Mouse (Mus musculus) testis, postnatal 14 days (tissue): ENCODE measurements at regions not wholly inside any gene's neighbourhood (a gene's known extent, or its start where the extent isn't known, plus 50 kb on each side); places are given as distances from the start of the nearest gene placed in this dataset.

ENCODE experiments used
- DNase-seq: peaks from one replicate; pipeline ENCODE4 v3.0.0; 2021; ENCODE audit warnings: low spot score

DNA sequence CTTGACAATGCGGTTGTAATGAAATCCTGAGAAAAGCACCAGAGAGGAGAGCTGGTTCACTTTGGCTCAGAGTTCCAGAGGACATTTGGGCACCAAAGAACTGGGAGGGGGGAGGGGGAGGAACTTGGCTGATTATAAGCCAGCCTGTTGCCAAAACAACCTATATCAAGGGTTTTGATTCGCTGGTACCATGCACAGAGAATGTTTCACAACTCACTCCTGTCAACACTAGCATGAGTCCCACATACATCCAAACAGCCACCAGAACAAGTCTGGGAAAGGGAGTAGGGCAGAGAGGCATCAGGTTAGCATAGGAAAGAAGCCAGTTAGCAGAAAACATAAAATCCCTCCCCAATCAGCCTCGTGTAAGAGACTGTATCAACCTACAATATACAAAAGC lies 479.3 kb upstream of the Hs6st1 start:
- DNase-seq, result no peak

DNA sequence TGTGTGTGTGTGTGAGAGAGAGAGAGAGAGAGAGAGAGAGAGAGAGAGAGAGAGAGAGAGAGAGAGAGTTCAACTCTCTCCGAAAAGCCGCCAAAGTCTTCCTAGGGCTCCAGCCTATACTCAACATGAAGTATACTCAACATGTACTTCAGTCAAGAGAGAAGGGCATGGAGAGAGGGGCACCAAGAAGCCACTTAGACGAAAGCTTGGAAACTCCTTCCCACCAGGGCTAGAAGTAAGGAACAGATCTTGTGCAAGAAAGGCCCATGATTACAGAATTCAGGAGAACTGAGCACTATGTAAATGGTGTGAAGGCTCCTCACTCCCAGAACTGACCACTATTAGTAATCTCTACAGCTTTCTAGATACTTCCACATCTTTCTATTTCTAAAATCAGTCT lies 467.4 kb upstream of the Hs6st1 start:
- no peak for DNase-seq

DNA sequence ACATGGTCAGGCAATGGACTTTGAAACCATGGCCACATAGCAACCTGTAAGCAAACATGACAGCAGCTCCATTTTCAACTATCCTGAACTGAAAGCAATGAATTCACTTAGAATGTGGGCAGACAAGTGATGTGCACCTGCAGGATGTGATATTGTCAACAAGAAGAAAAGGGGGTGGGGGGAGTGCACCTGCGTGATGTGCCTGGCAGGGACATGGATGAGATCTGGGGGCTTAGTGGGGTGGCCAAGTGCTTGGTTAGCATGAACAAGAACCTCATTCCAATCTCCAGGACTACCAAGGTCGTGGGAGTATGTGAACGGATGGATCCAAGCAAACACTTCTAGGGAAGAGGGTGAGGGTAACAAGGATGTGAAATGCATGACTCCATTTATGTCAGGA lies 453.1 kb upstream of the Hs6st1 start:
- DNase-seq, result no peak

DNA sequence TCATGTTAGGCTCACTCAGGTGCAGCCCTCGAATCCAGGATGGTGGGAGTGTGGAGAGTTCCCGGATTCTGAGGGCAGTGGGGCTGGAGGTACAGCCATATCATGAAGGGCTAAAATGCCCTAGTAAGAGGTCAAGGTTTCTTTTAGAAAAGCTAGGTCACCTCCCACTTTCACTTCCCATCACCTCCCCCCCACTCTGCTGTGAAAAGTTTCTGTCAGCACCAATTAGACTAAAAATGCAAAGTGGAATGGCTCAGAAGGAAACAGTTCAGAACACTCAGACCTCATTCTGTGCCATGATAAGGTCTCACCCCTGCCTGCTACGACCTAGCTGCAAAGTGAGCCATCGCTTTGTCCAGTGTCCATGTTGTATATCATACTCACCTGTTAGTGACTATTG lies 448.7 kb upstream of the Hs6st1 start:
- no peak for DNase-seq

DNA sequence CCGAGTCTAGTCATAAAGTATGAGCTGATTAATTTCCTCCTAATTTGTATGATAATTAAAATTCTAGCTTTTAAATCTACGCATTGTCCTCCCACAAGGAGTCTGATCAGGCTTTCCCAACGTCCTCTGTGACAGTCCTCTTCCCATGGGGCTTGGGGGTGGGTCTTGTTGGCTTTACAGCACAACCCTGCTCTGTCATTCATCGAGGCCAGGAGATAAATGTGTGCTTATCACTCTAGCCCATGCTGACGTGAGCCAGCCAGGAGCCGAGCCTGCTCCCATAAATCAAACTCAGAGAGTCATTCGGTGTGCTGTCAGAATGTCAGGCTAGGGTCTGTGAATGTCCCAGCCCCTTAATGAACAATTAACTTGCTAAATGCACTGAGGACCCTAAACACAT lies 425.6 kb upstream of the Hs6st1 start:
- no peak for DNase-seq

DNA sequence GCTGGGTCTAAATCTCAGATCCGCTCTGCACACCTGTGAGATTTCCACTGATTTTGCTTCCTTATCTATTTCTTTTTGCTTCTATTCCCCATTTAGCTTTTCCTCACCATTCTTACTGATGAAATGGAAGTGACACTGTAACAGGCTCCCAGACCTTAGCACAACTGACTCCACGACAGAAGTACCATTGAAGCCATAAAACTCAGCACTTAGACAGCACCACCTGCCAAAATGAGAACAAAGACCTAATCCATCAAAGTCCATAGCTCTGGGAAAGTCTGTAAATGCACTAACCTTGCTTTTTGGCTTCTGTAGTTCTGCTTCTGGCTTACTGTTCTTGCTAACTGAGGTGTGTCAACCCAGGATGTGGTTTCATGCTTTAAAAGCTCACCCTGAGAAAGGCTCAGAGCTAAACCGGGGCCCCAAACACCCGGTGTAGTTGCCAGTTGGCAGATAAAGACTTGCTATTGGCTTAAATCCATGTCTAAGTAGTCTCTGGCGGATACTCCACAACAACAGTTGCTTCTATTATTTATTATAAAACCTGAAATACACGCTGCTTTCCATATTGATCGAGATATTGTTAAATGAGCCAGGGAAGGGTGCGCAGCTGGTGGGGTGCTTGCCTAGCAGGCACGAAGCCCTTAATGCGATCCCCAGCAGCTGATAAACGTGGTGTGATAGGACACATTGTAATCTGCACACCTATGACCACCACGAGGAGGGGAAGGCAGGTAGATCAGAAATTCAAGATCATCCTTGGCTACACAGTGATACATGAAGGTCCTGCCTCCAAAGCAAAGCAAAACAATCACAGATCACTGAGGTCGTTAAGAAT lies 414.9 kb upstream of the Hs6st1 start:
- no peak for DNase-seq

DNA sequence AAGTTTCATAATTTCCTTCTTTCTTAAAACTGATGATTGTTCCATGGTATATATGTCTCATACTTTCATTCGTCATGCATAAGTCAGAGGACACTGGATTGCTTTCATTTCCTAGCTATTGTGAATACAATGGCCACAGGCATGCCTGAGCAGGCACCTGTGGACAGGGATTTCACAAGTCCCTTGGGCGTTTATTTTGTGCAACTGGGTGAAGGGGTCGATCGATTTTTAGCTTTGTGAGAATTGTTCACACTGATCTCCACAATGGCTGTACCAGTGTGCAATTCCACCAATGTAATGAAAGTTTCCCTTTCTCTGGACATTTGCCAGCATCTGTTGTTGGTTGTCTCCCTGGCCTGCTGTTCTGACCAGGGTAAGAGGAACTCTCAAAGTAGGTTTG lies 405.2 kb upstream of the Hs6st1 start:
- DNase-seq, result no peak

DNA sequence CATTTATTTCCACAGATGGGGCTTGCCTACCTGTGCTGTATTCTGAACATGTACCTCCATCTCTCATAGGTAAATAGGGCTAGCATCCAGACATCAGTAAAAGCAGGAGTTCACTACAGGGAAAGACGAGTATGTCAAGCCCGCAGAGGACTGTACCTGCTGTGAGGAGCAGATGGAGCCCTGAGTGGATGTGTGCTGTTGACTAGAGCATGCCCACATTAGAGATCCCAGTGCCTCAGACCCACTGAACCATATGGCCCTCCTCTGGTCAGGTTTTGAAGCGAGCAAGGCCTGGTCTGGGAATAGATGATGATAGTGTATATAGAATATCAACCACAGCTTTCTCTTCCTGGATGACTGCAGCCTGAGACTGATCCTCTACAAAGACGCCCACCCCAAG lies 394.7 kb upstream of the Hs6st1 start:
- no peak for DNase-seq

DNA sequence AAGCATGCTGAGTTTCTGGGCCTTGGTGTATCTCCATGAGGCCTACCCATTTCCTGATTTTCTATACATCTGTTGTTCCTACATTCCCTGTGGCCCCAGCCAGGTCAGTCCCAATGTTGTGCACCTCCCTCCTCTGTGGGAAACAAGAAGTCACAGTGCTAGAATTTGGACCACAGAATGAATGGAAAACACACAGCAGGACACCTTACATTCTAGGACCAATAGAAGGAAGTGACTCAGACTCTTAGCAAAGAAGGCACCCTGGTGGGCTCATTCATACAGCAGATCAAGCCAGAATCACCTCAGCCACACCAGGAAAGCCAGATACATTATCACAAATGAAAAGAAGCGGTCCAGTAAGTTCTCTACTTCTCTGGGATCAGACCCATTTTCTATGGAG lies 394.2 kb upstream of the Hs6st1 start:
- no peak for DNase-seq

DNA sequence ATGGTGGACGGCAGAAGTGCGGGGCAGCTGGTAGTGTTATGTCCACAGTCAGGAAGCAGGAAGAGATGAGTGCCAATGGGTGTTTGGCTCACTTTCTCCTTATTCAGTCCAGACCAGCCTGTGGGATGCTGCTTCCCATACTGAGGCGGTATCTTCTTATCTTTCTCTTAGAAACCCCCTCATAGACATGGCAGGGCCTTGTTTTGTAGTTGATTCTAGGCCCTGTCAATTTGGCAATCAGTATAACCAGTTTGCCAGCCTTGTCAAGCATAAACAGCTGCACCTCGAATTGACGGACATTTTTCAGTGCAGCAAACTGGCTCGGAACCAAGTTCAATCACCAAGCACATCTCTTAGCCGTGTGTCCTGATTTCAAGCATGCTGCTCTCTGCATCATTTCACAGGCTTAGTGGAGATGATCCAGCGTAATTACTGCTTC lies 385.7 kb upstream of the Hs6st1 start:
- DNase-seq, result no peak

DNA sequence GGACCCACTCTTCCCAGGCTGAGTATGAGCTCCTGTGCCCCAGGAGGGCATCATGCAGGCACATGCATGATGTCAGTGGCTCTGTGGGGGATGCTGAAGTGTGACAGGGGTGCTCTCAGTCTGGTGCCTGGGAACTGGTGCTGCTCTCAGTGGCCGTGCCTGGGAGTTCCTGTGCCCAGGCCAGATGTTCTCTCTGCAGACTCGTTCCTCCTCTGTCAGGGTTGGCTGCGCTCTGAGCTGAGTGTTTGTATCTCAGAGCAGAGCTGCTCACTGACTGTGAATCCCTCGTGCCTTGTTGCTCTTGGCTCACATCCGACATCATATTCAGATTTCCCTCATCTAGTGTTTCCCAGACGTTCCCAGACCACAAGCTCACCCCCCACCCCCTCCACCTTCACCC lies 382.5 kb upstream of the Hs6st1 start:
- DNase-seq, result no peak

DNA sequence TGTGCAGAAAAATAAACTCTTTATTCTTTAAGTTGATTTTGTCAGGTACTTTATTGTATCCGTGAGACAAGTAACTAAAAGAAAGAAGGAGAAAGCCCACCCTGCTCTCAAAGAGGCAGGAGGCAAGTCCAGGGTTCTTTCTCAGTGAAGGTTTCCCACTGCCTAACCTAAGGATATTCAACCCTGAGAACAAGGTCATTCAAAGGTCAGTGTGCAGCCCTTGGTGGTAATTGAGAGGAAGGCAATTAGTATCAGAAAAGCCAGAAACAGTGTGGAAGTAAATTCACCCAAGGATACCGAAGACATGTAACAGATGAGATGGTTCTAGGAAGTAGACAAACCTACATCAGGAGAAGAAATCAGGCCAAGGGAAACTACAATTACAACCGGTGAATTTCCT lies 373.9 kb upstream of the Hs6st1 start:
- DNase-seq, result no peak

DNA sequence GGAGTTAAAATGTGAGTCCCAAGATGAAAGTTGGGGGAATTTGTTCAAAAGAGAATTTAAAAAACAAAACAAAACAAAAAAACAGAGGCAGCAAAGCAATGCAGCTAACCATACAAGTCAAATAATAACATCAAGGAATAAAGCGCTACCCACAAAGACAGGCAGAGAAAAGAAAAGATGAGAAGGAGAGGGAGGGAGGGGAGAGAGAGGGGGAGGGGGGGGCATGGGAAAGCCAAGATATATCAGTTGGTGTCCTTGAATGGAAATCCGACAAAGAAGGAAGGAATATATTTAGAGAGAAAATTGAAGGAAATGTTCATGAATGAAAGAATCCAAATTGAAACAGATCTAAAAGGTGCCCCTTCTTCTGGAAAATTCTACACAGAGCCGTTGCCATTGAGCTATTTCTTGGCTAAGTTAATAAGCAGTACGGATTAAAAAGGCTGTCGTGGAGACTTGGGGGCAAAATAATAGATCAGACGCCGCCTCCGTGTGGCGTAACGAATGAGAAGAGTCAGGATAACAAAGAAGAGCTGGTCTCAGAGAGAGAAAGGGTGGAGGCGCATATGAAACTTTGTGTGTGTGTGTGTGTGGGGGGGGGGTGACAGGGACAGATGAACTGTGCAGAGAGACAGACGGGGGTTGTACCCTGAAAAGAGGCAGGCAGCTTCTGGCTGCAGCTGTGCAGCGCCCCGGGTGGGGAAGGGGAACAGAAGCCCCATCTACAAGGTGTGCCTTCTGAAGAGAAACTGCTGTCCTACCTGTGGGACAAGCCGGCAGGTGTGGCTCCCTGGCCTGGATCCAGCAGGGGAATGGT lies 373.2 kb upstream of the Hs6st1 start:
- DNase-seq, result no peak

DNA sequence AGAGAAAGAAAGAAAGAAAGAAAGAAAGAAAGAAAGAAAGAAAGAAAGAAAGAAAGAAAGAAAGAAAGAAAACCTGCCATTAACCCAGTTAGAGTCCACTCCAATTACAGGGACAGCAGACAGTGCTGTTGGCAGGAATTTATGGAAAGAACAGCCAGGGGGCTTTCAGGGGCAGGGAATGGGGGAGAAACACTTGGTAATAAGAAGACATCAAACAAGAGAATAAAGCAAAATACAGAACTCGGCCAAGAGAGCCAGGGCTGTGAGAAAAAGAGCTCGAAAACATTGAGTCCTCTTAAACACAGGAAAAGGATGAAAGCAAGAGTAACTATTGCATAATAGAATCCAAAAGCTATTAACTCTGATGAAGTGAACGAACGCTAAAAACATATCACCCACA lies 371.0 kb upstream of the Hs6st1 start:
- no peak for DNase-seq

DNA sequence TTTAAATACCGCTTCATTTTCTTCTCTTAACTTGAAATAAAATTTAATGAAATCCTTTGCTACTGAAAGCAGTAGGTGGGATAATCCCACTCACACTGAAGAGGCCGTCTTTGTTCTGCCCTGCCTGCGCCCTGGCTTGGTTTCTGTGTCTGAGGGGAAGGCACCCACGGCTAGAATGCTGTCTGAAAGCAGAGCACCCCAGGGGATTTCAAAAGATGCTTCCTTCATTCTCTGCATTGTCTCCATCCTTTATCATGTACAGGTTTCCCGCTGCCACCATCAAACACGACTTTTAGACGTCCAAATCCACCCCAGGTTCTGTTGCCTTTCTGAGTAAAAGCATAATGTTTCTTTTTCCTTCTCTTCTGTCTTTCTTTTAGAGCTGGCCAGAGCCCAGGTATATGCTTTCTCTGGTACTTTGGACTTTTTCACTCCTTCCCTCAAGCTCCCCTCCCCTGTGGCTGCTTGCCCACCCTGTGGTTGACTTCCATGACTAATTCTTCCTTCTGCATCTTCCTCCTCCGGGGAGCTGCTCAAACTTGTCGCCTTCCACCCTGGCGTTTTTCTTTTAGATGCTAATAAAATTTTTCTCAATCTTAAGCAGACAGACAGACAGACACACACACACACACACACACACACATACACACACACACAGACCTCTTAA lies 370.2 kb upstream of the Hs6st1 start:
- no peak for DNase-seq

DNA sequence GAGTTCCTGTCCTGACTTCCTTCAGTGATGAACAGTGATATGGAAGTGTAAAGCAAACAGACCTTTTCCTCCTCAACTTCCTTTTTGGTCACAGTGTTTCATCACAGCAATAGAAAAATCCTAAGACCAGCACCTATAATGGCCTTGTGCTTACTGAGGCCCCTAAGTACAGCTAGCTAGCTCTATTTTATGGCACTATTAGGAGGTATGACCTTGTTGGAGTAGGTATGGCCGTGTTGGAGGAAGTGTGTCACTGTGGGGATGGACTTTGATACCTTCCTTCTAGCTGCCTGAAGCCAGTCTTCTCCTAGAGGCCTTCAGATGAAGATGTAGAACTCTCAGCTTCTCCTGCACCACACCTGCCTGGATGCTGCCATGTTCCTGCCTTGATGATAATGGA lies 365.6 kb upstream of the Hs6st1 start:
- DNase-seq, result no peak

DNA sequence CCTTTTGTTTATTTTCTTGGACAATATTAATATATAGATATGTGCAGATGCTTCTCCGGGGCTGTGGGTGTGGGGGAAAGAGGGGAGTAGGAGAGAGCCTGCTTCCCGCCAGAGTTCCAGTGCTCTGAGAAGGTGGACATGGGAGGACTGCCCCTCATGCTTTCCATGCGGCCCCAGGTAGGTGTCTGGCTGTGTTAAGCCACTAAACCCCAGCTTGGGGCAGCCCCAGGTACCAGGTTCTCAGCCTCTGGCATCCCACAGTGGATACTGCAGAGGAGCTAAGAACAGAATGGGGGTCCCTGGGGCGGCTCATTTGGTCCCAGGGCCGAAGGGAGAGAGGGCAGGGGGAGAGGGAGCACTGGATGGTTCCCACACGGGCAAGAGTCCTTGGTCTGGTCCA lies 361.9 kb upstream of the Hs6st1 start:
- DNase-seq, result no peak

DNA sequence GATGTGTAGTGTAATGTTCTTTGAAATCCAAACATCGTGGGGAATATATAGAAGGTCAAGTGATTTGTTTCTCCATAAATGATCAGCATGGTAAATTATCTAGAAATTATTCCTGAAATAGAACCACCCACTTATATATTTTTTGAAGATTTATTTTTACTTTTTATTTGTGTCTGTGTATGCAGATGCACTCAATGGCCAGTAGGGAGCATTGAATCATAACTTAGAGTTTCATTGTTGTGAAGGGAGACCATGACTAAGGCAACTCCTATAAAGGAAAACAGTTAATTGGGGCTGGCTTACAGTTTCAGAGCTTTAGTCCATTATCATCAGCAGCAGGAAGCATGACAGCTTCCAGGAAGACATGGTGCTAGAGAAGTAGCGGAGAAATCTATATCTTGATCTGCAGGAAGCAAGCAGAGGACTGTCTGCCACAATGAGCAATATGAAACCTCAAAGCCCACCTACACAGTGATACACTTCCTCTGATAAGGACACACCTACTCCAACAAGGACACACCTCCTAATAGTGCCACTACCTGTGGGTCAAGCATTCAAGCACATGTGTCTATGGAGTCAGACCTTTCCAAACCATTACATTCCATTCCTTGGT lies 359.9 kb upstream of the Hs6st1 start:
- no peak for DNase-seq

DNA sequence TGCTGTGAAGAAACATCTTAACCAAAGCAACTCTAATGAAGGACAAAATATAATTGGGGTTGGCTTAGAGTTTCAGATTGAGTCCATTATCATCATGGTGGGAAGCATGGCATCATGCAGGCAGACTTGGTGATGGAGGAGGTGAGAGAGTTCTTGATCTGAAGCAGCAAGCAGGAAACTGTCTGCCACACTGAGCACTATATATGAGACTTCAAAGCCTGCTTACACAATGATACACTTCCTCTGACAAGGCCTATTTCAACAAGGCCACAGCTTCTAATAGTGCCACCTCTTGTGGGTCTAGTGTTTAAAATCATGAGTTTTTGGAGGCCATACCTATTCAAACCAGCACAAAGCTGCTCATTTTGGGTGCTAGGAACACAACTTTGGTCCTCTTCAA lies 359.0 kb upstream of the Hs6st1 start:
- no peak for DNase-seq

DNA sequence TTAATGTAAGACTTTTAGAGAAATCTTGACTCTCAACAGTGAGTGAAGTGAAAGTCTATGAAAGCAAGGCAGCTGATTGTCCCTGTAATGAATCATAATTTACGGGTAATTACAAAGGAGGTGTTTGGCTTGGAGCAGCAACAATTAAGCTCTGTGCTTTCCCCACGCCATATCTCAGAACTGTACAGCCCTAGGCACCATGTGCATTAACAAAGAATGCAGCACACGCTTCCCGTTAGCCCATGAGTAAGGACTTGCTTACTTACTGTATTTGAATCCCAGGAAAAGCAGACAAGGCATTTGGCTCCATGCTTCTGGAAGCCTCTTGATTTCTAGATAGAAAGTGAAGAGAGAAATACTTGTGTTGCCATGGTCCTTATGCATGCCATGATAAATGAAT lies 354.2 kb upstream of the Hs6st1 start:
- DNase-seq, result no peak

DNA sequence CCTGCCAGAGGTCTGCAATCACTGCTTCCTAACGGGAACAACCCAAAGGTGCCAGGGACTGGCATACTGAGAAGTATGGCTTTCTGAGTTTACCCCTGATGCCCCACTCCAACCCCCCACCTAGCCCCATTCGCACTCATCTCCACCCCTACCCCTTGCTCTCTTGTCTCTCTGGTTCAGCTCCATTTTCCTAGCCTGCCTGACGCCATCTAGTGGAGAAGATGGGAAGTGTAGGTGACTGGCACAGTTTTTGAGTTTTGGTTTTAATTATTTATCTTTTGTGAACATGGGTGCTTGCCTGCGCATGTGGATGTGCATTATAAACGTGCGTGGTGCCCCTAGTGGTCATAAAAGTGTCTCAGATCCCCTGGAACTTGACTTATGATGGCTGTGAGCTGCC lies 352.3 kb upstream of the Hs6st1 start:
- no peak for DNase-seq

DNA sequence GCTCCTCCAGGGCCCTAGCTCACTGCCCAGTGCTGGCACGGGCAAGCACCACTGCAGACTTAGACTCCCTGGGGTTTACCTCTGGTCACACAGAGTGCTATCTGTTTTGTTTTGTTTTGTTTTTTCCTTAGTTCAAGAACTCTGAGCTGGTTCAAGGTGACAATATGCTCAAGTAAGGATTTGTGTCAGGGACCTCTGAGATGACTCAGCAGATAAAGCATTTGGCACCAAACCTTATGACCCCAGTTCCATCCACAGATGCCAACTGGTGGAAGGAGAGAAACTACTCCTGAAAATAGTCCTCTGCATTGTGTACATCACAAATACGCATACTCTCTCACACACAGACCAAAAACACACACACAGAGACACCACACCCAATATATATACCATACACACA lies 351.0 kb upstream of the Hs6st1 start:
- no peak for DNase-seq

DNA sequence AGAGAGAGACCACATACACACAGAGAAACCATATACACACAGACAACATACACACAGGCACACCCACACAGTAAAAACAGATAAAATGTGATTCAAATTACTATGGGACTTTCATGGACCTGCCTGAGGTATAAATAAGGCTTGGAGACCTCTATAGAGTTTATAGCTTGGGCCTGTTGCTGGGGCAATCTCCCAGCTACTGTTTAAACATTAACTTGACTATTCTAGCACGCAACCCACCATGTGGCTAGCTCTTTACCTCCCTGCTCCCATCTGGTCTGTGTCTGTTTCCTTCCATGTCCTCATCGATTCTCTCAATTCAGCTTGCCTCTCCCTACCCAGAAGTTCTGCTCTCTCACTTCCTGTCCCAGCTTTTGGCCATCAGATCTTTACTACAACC lies 350.5 kb upstream of the Hs6st1 start:
- no peak for DNase-seq
